Mouse (Mus musculus) MEL (cell line): ENCODE data around the gene Acd. TPM values are rescaled to one million over a fixed set of nuclear protein-coding genes. Genes with fewer than 3 reads are reported as not detected.

Source experiments
- DNase-seq: peaks from one replicate; pipeline ENCODE4 v3.0.0; 2011; ENCODE audit warnings: low read depth, low spot score
- H3K27ac ChIP-seq: 2 replicates; pipeline ENCODE4 v1.5.1; 2012; ENCODE audit warnings: low read depth, mild to moderate bottlenecking, control low read depth, low read length, moderate library complexity; ENCODE audit not compliant: control insufficient read depth
- H3K27me3 ChIP-seq, 2 experiments: fragments of 150-350 bp in 1 of 2; sonication (generic) in 1 of 2; 2 replicates each; pipeline ENCODE4 v1.6.1; 2012; ENCODE audit warnings: low read length in 2 of 2, mild to moderate bottlenecking in 2 of 2, improper control_type of control experiment in 1 of 2, moderate library complexity in 1 of 2; ENCODE audit not compliant: insufficient read depth in 2 of 2, control insufficient read depth in 1 of 2
- H3K36me3 ChIP-seq, 2 experiments: 2 replicates each; pipeline ENCODE4 v1.6.1; 2012 to 2014; ENCODE audit warnings: low read length in 2 of 2, improper control_type of control experiment in 1 of 2, inconsistent platforms in 1 of 2, mild to moderate bottlenecking in 1 of 2; ENCODE audit not compliant: insufficient read depth in 2 of 2, control insufficient read depth in 1 of 2
- H3K4me1 ChIP-seq, 2 experiments: fragments of 150-350 bp in 1 of 2; sonication (generic) in 1 of 2; 2 replicates each; pipeline ENCODE4 v1.6.1; 2012; ENCODE audit warnings: low read length in 2 of 2, improper control_type of control experiment in 1 of 2, mild to moderate bottlenecking in 1 of 2; ENCODE audit not compliant: insufficient read depth in 2 of 2, control insufficient read depth in 1 of 2
- H3K4me3 ChIP-seq, 2 experiments: fragments of 150-350 bp in 1 of 2; sonication (generic) in 1 of 2; 2 replicates each; pipeline ENCODE4 v1.5.1; 2012; ENCODE audit warnings: low read depth in 2 of 2, low read length in 2 of 2, mild to moderate bottlenecking in 2 of 2, moderate library complexity in 2 of 2, control low read depth in 1 of 2, improper control_type of control experiment in 1 of 2; ENCODE audit not compliant: control insufficient read depth in 1 of 2, insufficient read depth in 1 of 2
- H3K79me2 ChIP-seq: 2 replicates; pipeline ENCODE4 v1.6.1; 2012; ENCODE audit warnings: mild to moderate bottlenecking, low read length, moderate library complexity; ENCODE audit not compliant: control insufficient read depth, poor library complexity, insufficient read depth
- H3K9ac ChIP-seq: 2 replicates; pipeline ENCODE4 v1.6.1; 2012; ENCODE audit warnings: low read depth, mild to moderate bottlenecking, control low read depth, low read length, moderate library complexity; ENCODE audit not compliant: control insufficient read depth, poor library complexity, severe bottlenecking
- H3K9me3 ChIP-seq: fragments of 150-350 bp; sonication (generic); replicated peaks from 2 replicates; pipeline ENCODE4 v1.6.1; 2012; ENCODE audit warnings: mild to moderate bottlenecking, low read length, improper control_type of control experiment, moderate library complexity; ENCODE audit not compliant: insufficient read depth
- BHLHE40 ChIP-seq: IDR thresholded peaks from 2 replicates; pipeline ENCODE4 v1.6.1; 2012; ENCODE audit warnings: low read depth, mild to moderate bottlenecking, inconsistent platforms, low read length, improper control_type of control experiment, borderline replicate concordance
- CHD1 ChIP-seq: IDR thresholded peaks from 2 replicates; pipeline ENCODE4 v1.6.1; 2012; ENCODE audit warnings: low read depth, mild to moderate bottlenecking, inconsistent platforms, low read length, improper control_type of control experiment
- CHD2 ChIP-seq: IDR thresholded peaks from 2 replicates; pipeline ENCODE4 v1.6.1; 2011; ENCODE audit warnings: low read length, improper control_type of control experiment
- CTCF ChIP-seq, 3 experiments: IDR thresholded peaks in 2 of 3; conservative IDR thresholded peaks in 1 of 3; 2 replicates each; pipeline ENCODE4 v1.5.1; 2011 to 2012; ENCODE audit warnings: low read length in 3 of 3, low read depth in 2 of 3, mild to moderate bottlenecking in 2 of 3, improper control_type of control experiment in 1 of 3, inconsistent platforms in 1 of 3, mixed read lengths in 1 of 3, moderate library complexity in 1 of 3; ENCODE audit not compliant: control insufficient read depth in 1 of 3, insufficient read depth in 1 of 3, poor library complexity in 1 of 3, severe bottlenecking in 1 of 3
- E2F4 ChIP-seq: IDR thresholded peaks from 2 replicates; pipeline ENCODE4 v1.6.1; 2011; ENCODE audit warnings: low read depth, low read length, improper control_type of control experiment, borderline replicate concordance
- ELF1 ChIP-seq: IDR thresholded peaks from 2 replicates; pipeline ENCODE4 v1.6.1; 2014; ENCODE audit warnings: low read depth, mild to moderate bottlenecking, inconsistent platforms, low read length, improper control_type of control experiment, moderate library complexity
- ETS1 ChIP-seq: IDR thresholded peaks from 2 replicates; pipeline ENCODE4 v1.6.1; 2012; ENCODE audit warnings: low read depth, mild to moderate bottlenecking, inconsistent platforms, low read length, improper control_type of control experiment, moderate library complexity
- KAT2A ChIP-seq: conservative IDR thresholded peaks from 2 replicates; pipeline ENCODE4 v1.6.1; 2012; ENCODE audit warnings: low read depth, low read length, improper control_type of control experiment, inconsistent platforms
- MEF2A ChIP-seq: IDR thresholded peaks from 2 replicates; pipeline ENCODE4 v1.6.1; 2014; ENCODE audit warnings: low read depth, mild to moderate bottlenecking, inconsistent platforms, low read length, improper control_type of control experiment; ENCODE audit not compliant: poor library complexity, insufficient replicate concordance, severe bottlenecking; ENCODE audit errors: extremely low read depth
- MXI1 ChIP-seq: IDR thresholded peaks from 2 replicates; pipeline ENCODE4 v1.6.1; 2011; ENCODE audit warnings: mild to moderate bottlenecking, low read depth, low read length, improper control_type of control experiment
- MYB ChIP-seq: IDR thresholded peaks from 2 replicates; pipeline ENCODE4 v1.6.1; 2011; ENCODE audit warnings: mild to moderate bottlenecking, low read depth, low read length, improper control_type of control experiment
- MYC ChIP-seq: IDR thresholded peaks from 2 replicates; pipeline ENCODE4 v1.6.1; 2011; ENCODE audit warnings: low read depth, mild to moderate bottlenecking, low read length, improper control_type of control experiment, moderate library complexity
- POLR2AphosphoS5 ChIP-seq: IDR thresholded peaks from 2 replicates; pipeline ENCODE4 v1.6.1; 2012; ENCODE audit warnings: low read depth, borderline replicate concordance, mild to moderate bottlenecking, inconsistent platforms, low read length, moderate library complexity, mixed read lengths
- RCOR1 ChIP-seq: IDR thresholded peaks from 2 replicates; pipeline ENCODE4 v1.6.1; 2012; ENCODE audit warnings: low read depth, mild to moderate bottlenecking, inconsistent platforms, low read length, improper control_type of control experiment
- TAL1 ChIP-seq: IDR thresholded peaks from 2 replicates; pipeline ENCODE4 v1.6.1; 2012; ENCODE audit warnings: mild to moderate bottlenecking, inconsistent platforms, low read length, moderate library complexity, mixed read lengths
- TBP ChIP-seq: IDR thresholded peaks from 2 replicates; pipeline ENCODE4 v1.8.0; 2011; ENCODE audit warnings: low read depth, low read length, improper control_type of control experiment
- UBTF ChIP-seq: IDR thresholded peaks from 2 replicates; pipeline ENCODE4 v1.6.1; 2012; ENCODE audit warnings: low read depth, mild to moderate bottlenecking, inconsistent platforms, low read length, improper control_type of control experiment, moderate library complexity, borderline replicate concordance; ENCODE audit not compliant: insufficient read depth
- USF1 ChIP-seq: IDR thresholded peaks from 2 replicates; pipeline ENCODE4 v1.6.1; 2014; ENCODE audit warnings: low read depth, mild to moderate bottlenecking, inconsistent platforms, low read length, improper control_type of control experiment, moderate library complexity
- USF2 ChIP-seq, 2 experiments: IDR thresholded peaks; 2 replicates each; pipeline ENCODE4 v1.6.1; 2011 to 2012; ENCODE audit warnings: improper control_type of control experiment in 2 of 2, low read length in 2 of 2, borderline replicate concordance in 1 of 2, inconsistent platforms in 1 of 2, low read depth in 1 of 2, mild to moderate bottlenecking in 1 of 2; ENCODE audit not compliant: insufficient read depth in 1 of 2
- ZKSCAN1 ChIP-seq: IDR thresholded peaks from 2 replicates; pipeline ENCODE4 v1.6.1; 2012; ENCODE audit warnings: low read depth, mild to moderate bottlenecking, inconsistent platforms, low read length, improper control_type of control experiment, moderate library complexity
- ZMIZ1 ChIP-seq: IDR thresholded peaks from 2 replicates; pipeline ENCODE4 v1.6.1; 2012; ENCODE audit warnings: low read depth, mild to moderate bottlenecking, inconsistent platforms, low read length, improper control_type of control experiment, moderate library complexity
- polyA plus RNA-seq, 2 experiments: library from polyadenylated mRNA; stranded (reverse) in 1 of 2; unstranded in 1 of 2; fragments of >175 nt in 1 of 2; fragments of >200 nt in 1 of 2; gene quantifications; 2 replicates each; pipeline versions ENCODE4 v1.2.1 to v1.2.4; 2012; ENCODE audit warnings: low replicate concordance in 2 of 2, low read depth in 1 of 2; ENCODE audit not compliant: insufficient read length in 2 of 2, insufficient read depth in 1 of 2, missing spikeins in 1 of 2
- total RNA-seq: library from RNA; depleted of rRNA; stranded (reverse); fragments of 300-350 nt; gene quantifications from 2 replicates; pipeline ENCODE4 v1.2.3, GENCODE M21; 2012

The Acd gene
- total and polyA plus RNA-seq, 3 experiments, result 7.5 to 53.9 TPM; not detected in 1

GRCm38 (mm10) chr8:105727397-105728124 lies 26.7 kb upstream of the Acd start:
- Histone ChIP-seq H3K27ac (no peak overlapping the region), H3K4me1 (peaks cover 2 to 8% of the 10 kb centered on the region in 2 experiments; a peak in 3 of 4 replicates), H3K9me3 (no peaks in the 10 kb centered on the region)

DNA sequence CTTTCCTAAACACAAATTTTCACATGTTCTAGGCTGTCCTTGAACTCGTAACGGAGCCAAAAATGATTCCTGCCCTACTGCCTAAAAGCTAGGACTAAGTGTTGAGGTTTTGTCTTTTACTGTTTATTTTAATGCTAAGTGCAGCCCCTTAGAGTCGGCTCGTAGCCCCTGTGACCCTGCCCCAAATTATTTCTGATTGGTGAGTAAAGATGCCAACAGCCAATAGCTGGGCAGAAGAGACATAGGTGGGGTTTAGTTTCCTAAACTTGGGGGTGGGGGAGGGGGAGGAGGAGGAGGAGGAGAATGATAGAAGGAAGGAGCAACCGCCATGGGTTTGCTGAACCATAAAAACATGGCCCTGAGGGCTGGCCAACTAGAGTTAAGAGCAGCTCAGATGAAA lies 24.8 kb upstream of the Acd start:
- Histone ChIP-seq H3K36me3 (no peaks in the 10 kb centered on the region), H3K27ac (no peak overlapping the region), H3K9ac (no peak overlapping the region), H3K79me2 (no peaks in the 10 kb centered on the region), H3K9me3 (no peaks in the 10 kb centered on the region), H3K4me1 (no peaks in the 10 kb centered on the region), H3K4me3 (no peak overlapping the region), H3K27me3 (no peaks in the 10 kb centered on the region)
- DNase-seq, result no peak
- TF ChIP-seq ZKSCAN1, result no peak
- TF ChIP-seq CHD2, result no peak
- no peak for TF ChIP-seq RCOR1
- no peak for TF ChIP-seq USF2 (IDR thresholded peaks at IDR 0.05; ENCODE audit: borderline replicate concordance in 1 of 2, insufficient read depth in 1 of 2, low read depth in 1 of 2, low read length in 2 of 2)
- TF ChIP-seq USF1, result no peak
- no peak for TF ChIP-seq TAL1
- TF ChIP-seq KAT2A, result no peak
- no peak for TF ChIP-seq CTCF (IDR thresholded peaks at IDR 0.05 in 2 of 3, conservative IDR thresholded peaks at IDR 0.05 in 1 of 3; ENCODE audit: control insufficient read depth in 1 of 3, insufficient read depth in 1 of 3, low read depth in 2 of 3, low read length in 3 of 3, poor library complexity in 1 of 3, severe bottlenecking in 1 of 3)
- no peak for TF ChIP-seq POLR2AphosphoS5
- TF ChIP-seq MYC, result no peak
- TF ChIP-seq ELF1, result no peak
- TF ChIP-seq ZMIZ1, result no peak
- no peak for TF ChIP-seq UBTF
- TF ChIP-seq CHD1, result no peak
- no peak for TF ChIP-seq MXI1
- no peak for TF ChIP-seq MEF2A
- TF ChIP-seq BHLHE40, result no peak

More at GRCm38 (mm10) chr8:105727397-105728124, 26.7 kb upstream of the Acd start:
- Histone ChIP-seq H3K27me3 (no peaks in the 10 kb centered on the region), H3K79me2 (no peaks in the 10 kb centered on the region), H3K36me3 (peaks cover 0 to 4% of the 10 kb centered on the region in 2 experiments; a peak in 2 of 4 replicates), H3K4me3 (no peak overlapping the region), H3K9ac (no peak overlapping the region)
- TF ChIP-seq MYB (no peak), ZMIZ1 (no peak), USF2 (IDR thresholded peaks at IDR 0.05; ENCODE audit: borderline replicate concordance in 1 of 2, insufficient read depth in 1 of 2, low read depth in 1 of 2, low read length in 2 of 2) (no peak), MXI1 (no peak), ETS1 (no peak), TBP (no peak), KAT2A (no peak), MEF2A (no peak), E2F4 (no peak)
- no peak for DNase-seq
